Mouse (Mus musculus) embryonic fibroblast, embryonic 13.5 days (primary cell): ENCODE measurements around the gene Cstf2t.

Source experiments
- CTCF ChIP-seq: IDR thresholded peaks from 2 replicates; pipeline ENCODE4 v1.5.1; 2011; ENCODE audit warnings: mild to moderate bottlenecking, control low read depth, low read length, moderate library complexity, borderline replicate concordance; ENCODE audit not compliant: insufficient read depth
- POLR2A ChIP-seq: IDR thresholded peaks from 2 replicates; pipeline ENCODE4 v1.6.1; 2011; ENCODE audit warnings: low read depth, mild to moderate bottlenecking, control low read depth, low read length, moderate library complexity

DNA sequence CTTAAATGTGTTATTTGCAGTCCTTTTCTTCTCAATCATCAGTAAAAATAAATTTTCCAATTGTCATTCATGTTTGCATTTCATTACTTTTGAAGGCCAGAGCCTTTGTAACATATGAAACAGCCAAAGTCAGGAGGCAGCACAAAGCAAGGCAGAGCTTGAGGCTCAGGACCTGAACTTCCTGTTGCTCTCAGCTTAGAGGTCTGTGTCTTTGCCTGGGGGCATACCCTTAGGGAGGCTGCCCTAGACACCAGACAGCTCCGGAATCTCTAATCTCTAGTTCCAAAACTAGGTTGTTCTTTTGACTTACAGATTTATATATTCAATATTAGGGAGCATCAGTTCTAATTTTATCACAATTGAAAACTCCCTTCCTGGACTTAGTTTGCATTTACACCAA lies 17.9 kb upstream of the Cstf2t start:
- TF ChIP-seq CTCF (no peak), POLR2A (no peak)
